Mouse (Mus musculus) heart, adult 2 months (tissue): ENCODE measurements around the gene Npat.

ENCODE experiments used
- EP300 ChIP-seq: fragments of 200-500 bp; IDR thresholded peaks from 2 replicates; pipeline ENCODE4 v1.6.1; 2011; ENCODE audit warnings: low read depth, low read length, control low read depth; ENCODE audit not compliant: insufficient read depth
- POLR2A ChIP-seq: fragments of 200-500 bp; IDR thresholded peaks from 2 replicates; pipeline ENCODE4 v1.6.1; 2011; ENCODE audit warnings: mild to moderate bottlenecking, low read depth, low read length, control low read depth; ENCODE audit not compliant: insufficient read depth

GRCm38 (mm10) chr9:53607192-53607591 lies 70.3 kb downstream of the Npat start:
- TF ChIP-seq EP300 (no peak), POLR2A (no peak)
